Mouse (Mus musculus) liver, adult (tissue): ENCODE data around the gene Pxmp4.

Source experiments
- GATA4 ChIP-seq: IDR thresholded peaks from 2 replicates; pipeline ENCODE4 v1.6.1; 2014; ENCODE audit warnings: mild to moderate bottlenecking, low read length; ENCODE audit not compliant: insufficient replicate concordance

The Pxmp4 gene

GRCm38 (mm10) chr2:154603638-154604153, at the start of gene Pxmp4:
Gene Pxmp4, minus strand, starts transcription at chr2:154603708.
- no peak for TF ChIP-seq GATA4

DNA sequence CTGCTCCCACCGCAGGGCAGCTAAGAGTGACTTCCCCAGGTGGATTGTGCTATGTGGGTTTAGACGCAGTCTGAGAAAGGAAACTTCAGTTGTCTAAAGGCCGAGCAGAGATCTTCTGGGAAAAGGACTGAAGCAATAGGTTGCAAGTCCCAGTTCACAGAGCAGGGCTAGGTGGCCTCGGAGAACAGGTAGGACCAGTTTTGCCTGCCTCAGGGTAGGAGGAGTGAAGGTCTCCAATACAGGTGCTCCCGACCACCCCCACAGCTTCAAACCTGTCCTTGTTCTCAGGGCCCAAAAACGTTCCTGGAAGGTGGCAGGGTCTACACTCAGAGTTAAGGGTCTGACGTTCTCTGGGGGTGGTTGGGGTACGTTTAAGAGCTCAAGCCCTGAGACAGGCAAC, 47.9 kb upstream of the Pxmp4 start, which contains the start of gene Chmp4b:
Gene Chmp4b (plus strand): TSS at position 343 of the 400 bp plus-strand sequence.
- no peak for TF ChIP-seq GATA4

DNA sequence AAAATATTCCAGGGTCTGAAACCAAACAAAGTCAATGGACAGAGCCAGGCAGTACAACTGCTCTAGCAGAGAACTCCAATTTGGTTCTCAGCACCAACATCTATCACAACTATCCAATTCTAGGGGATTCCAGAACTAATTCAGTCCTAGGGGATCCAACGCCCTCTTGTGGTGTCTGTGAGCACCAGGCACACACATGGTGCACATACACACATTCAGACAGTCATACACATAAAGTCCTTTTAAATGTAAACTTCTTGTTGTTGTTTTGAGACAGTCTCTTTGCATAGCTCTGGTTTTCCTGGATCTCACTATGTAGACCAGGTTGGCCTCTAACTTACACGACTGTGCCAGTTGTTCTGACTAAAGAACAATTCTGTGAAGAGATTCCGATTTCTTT, 46.9 kb upstream of the Pxmp4 start:
- no peak for TF ChIP-seq GATA4

DNA sequence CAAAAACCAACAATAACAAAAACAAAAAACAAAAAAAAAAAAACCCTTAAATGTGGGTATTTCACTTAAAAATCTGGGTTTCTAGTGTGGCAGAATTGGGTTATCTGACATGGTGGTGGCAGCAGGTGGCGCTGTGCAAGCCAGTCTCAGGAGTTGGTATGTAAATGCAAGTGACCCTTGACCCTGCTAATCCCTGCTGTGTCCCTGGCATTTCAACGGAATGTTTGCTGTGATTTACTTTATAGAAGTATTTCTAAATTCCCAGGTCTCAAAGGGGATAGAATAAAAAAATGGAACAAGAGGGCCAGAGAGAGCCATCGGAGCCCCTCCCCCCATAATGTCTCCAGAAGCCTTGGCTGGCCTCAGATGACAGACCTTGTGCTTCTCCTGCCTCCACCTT, 44.6 kb upstream of the Pxmp4 start:
- TF ChIP-seq GATA4: no peak

- no peak for TF ChIP-seq GATA4
Measured at GRCm38 (mm10) chr2:154646634-154647033, 43.1 kb upstream of the Pxmp4 start.

DNA sequence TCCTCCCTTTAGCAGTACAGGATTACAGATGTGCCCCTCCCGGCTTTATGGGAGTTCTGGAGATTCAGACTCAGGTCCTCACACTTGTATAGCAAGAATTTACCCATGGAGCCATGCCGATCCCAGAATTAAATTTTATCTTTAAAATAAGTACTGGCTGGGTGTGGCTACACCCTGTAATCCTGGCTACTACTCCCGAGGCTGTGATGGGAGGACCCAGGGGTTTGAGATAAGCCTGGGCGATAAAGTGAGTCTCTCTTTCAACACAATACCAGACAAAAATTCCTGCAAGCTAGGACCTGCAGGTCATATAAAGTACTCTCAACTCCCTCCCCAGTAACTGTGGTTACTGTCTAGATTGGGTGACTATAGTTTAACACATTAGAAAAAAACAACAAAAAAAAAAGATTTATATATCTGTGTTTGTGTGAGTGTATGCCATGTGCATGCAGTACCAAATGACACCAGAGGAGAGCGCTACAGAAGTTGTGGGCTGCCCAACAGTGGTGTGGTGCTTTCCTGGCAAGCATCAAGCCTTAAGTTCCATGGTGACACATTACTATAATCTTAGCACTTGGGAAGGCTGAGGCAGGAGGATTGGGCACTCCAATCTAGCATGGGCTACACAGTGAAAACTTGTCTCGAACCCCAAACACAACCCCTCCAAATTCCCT, 39.3 kb upstream of the Pxmp4 start:
- TF ChIP-seq GATA4: no peak

DNA sequence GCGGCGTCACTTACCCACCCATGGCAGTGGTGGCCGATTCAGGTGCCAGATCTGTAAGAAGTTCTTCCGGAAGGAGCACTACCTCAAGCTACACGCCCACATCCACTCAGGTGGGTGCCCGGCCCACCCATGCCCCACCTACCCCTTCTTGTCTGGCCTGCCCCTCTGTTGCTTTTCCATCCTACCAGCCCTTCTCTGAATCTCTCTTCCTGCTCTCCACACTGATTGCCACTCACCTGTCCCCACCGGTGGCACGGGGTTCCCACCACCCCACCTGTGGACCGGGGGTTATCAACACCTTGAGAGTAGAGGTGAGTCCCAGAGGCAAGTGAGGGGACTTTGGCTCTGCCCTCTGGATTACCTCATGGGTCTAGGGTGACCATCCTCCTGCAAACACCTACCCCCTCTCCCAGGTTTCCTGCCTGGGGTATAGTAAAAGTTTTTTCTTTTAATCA, 38.5 kb upstream of the Pxmp4 start:
- TF ChIP-seq GATA4: no peak

GRCm38 (mm10) chr2:154641176-154641575, 37.7 kb upstream of the Pxmp4 start:
- TF ChIP-seq GATA4: no peak

DNA sequence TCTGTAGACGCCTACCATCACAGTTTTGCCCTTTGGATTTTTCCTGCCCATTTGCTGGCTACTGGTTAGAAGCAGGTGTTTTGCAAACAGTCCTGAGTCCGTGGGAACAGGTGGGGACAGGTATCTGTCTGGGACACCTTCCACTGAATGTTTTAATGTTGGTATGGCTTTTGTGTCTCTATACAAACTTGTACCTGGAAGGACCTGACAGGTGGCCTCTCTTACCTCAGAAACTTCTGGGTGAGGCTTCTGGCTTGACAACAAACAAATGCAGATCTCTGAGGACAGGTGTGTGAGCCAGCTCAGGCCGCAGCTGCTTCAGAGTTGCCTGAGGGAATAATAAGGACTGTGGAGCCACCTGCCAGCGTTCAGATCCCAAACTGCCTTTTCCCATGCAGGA, 35.6 kb upstream of the Pxmp4 start:
- TF ChIP-seq GATA4: no peak

GRCm38 (mm10) chr2:154638521-154638920, 35.0 kb upstream of the Pxmp4 start:
- no peak for TF ChIP-seq GATA4

DNA sequence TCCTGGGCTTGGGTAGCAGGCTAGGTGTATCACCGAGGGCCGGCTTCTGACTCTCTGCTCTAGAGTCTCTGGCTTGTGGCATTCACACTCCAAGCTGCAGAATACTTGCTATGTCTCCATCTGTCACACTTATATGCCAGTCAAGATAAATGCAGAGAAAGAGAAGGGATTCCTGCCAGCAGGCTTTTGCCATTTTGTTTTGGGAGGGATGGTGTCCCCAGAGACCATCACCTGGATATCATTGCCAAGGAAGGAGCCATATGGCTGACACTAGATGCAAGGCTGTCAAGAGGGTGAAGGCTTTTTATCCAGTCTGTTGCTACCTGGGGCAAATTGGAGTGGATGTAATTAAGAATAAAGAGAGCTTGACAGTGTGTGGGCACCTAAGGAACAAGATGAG, 32.3 kb upstream of the Pxmp4 start:
- TF ChIP-seq GATA4: no peak

DNA sequence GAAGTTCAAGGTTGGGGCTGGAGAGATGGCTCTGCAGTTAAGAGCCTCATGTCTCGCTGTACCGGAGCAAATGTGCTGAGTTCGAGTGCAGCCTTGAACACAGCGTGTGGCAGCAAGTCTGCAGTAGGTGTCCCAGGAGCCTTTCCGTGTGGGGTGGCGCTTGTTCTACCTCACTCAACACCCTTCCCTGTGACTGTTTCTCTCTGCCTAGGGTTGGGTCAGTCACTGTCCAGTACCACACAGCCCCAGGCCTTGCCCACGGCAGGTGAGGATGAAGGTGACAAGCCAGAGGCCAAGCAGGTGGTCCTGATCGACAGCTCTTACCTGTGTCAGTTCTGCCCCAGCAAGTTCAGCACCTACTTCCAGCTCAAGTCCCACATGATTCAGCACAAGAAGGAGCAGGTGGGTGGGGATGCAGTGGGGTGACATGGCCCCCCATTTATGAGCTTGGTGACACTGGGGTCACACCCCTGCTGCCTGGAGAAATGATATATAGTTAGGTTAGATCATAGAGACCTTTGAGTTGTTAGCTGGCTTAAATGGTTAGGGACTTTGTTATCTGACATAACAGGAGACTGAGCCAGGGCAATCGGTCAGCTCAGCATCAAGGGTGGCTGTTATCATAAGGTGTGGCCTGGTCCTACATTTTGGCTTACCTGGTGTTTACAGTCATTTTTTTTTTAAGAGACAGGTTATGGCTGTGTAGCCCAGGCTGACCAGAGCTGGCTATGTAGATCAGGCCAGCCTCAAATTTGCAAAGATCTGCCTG, 30.6 kb upstream of the Pxmp4 start:
- no peak for TF ChIP-seq GATA4

DNA sequence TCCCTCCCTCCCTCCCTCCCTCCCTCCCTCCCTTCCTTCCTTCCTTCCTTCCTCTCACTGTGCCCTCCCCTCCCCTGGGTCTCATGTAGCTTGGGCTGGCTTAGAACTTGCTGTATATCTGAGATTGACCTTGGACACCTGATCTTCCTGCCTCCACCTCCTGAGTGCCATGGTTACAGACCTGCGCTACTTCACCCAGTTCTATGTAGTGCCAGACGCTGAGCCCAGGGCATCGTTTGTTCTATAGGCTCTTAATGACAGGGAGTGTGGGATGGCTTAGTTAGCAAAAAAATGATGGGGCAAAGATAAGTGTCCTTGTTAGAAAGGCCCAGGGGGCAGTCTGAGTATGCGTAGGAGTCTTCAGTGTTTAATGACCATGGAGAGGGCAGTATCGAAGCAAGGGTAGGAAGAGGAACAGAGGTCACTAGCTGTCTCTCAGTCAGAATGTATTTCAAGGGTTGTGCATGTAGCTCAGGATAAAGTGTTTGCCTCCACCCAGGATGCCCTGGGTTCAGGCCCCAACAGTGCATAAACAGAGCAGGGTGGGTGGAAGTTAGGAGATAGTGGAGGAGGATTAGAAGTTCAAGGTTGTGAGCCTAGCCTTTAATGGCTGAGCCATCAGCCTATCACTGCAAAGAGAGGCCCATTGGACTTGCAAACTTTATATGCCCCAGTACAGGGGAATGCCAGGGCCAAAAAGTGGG, 29.7 kb upstream of the Pxmp4 start:
- TF ChIP-seq GATA4: no peak

DNA sequence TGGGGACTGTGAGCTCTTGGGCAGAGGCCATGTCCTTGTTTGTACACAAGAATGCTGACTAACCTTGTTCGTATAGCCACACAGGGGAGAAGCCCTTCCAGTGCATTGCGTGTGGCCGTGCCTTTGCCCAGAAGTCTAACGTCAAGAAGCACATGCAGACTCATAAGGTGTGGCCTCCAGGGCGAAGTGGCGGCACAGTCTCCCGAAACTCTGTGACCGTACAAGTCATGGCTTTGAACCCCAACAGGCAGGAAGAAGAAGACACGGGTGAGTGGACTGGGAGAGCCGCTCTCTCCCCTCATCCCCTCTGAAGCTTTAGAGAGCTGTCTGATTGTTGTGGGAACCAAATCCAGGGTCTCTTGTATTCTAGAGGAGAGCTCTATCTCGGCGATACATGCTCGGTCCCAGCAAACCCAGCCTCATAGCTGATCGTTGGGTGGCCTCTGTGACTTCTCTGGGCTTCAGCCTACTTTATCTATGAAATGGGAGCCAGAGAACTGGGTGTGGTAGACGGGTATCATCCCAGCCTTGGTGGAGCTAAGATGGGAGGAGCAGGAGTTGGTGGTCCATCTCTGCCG, 28.8 kb upstream of the Pxmp4 start:
- TF ChIP-seq GATA4: no peak

DNA sequence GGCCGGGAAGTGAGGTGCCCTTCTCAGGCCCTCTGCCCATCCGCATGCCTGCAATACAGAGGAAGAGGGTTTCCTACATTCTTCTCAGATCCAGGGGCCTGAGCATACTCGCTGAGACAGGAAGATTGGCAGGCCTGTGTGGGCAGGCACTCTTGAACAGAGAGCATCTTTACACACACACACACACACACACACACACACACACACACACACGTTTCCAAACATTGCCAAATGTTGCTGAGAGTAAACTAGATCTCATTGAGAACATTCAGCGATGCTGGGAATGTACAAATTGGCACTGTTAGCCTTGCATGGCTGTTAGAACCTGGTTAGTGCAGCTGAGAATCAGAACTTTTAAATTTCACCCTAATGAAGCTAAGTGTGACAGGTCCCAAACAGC, 27.0 kb upstream of the Pxmp4 start:
- TF ChIP-seq GATA4: no peak
